Mouse (Mus musculus) brain, adult 2 months (tissue): ENCODE data around the gene Vmn1r152.
"Not testable (repeated sequence)": the region's sequence is repeated elsewhere in the genome, so short reads cannot be mapped to it uniquely, and the experiment has no call there.

Experiments
- DNase-seq: peaks from one replicate; pipeline ENCODE4 v3.0.0; 2011; ENCODE audit warnings: low read depth, low spot score

The Vmn1r152 gene

GRCm38 (mm10) chr7:22522667-22523066 is at the start of gene Vmn1r152:
TSS of gene Vmn1r152 (plus strand) at chr7:22522967.
- not testable (repeated sequence) for DNase-seq

- not testable (repeated sequence) for DNase-seq
Observed at GRCm38 (mm10) chr7:22499578-22499977, 23.2 kb upstream of the Vmn1r152 start, which contains the start of gene Vmn1r151. TSS of gene Vmn1r151 (minus strand) at chr7:22499678.

DNA sequence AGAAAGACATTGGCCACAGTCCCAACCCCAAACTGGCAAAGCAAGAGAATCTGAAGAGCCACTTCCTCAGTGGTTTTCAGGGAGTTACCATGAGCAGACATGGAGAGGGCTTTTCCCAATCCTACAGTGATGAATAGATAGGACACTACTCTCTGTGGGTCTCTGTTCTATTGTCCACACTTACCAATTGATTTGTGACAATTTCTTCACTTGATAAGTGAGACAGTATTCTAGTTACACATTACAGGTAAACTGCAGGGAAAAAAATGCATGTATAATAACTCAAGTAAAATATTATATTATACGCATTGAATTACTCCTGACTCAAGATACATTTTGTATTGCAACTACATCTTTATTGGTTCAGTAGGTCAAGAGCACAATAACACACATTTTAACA is 12.0 kb downstream of the Vmn1r152 start, which contains the start of gene Gm8677:
Gm8677 (minus strand) TSS at position 101 of the 400 bp plus-strand sequence.
- DNase-seq, result not testable (repeated sequence)

- DNase-seq, result not testable (repeated sequence)
Observed at GRCm38 (mm10) chr7:22565243-22565642, 42.5 kb downstream of the Vmn1r152 start, which contains the start of gene Gm4201. TSS of gene Gm4201 (minus strand) at chr7:22565343.
